Mouse (Mus musculus): ENCODE measurements at regions not wholly inside any gene's neighbourhood (a gene's known extent, or its start where the extent isn't known, plus 50 kb on each side); places are given as distances from the start of the nearest gene placed in this dataset.

DNA sequence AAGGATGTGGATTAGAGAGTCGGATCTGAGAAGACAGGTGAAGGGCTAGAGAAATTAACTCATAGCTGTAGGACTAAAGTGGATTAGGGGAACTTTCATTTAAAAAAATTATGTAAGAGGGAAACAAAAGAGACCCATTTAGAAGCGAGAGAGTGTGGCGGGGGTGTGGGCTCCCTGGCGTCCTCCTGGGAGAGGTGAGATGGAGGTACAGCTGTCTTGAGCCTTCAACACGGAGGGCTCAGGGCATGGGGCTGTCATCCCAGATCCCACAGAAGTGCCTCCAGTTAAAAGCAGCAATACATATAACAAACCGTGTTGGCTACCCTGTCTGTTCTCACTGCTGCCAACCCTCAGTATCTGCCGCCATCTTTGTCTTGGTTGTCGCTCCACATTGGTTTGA lies 284.6 kb upstream of the Prickle1 start:
- no peak for DNase-seq (ENCODE audit: low spot score in 2 of 2)

DNA sequence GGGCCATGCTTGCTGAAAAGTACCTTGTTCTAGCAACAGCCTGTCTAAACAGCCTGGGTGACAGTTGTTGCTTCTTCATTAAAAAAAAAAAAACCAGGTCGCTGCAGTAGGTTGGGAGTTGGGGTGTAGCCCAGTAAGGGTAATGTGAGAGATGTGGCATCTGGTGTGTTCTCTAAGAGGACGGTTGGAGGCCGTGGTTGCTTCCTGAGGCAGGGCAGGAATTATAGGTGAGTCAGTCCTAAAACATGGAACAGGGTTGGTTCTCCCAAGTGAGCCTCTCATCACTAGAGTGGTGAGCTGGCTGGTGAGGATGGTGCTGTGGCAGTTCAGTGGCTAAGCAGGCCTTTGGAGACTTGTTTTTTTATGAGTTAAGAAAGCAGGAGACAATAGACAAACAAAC lies 283.3 kb upstream of the Prickle1 start:
- no peak for DNase-seq (ENCODE audit: low spot score in 2 of 2)

DNA sequence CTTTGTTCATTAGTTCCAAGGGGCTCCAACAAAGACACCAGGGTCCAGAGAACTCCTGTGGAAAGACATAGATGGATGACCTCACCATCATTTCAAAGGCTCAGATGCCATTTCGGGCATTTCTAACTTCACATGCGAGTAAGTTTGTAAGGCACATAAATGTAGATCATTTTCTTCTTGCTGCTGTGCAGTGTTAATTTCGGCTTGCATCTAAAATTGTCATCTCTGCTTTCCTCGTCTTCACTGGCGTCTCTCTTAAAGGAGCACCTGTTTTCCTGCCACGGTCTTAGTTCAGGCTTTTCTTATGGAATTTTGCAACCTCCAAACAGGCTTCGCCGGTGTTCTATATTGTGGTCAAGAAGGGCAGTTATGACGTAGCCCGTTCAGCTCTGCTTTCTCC lies 280.6 kb upstream of the Prickle1 start:
- no peak for DNase-seq (ENCODE audit: low spot score in 2 of 2)

DNA sequence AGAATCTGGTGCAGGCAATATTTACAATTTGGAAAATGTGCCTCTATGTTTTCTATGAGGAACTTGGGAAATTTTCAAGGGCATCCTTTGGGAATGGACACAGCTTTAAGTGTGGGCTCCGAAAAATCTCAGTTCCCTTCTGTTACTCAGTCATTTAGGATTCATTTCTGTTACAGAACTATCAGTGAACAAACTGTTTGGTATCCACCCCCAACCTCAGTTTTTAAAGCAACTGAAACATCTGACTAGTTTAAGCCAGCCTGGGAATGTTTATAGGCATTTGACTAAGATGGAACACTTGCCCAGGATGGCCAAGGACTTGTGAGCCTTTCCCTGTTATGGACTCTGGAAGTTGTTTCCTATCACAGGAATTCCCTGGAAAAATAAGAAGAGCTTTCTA lies 280.0 kb upstream of the Prickle1 start:
- no peak for DNase-seq (ENCODE audit: low spot score in 2 of 2)

DNA sequence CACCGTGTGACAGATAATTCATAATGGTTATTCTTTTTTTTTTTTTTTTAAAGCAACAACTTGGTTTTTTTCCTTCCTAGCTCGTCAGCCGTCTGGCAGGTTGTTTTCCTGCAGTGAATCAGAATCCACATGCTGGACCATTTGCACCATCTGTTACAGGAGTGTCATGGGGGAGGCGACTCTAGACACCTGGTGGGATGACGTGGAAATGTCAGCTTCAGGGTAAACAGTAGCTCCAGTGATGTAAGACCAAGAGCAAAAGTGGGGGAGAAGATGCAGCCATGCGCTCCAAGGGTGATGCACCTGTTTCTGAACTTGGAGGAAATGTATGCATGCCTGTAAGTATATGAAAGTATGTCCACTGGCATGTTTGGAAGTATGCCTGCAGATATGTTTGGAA lies 278.5 kb upstream of the Prickle1 start:
- no peak for DNase-seq (ENCODE audit: low spot score in 2 of 2)

DNA sequence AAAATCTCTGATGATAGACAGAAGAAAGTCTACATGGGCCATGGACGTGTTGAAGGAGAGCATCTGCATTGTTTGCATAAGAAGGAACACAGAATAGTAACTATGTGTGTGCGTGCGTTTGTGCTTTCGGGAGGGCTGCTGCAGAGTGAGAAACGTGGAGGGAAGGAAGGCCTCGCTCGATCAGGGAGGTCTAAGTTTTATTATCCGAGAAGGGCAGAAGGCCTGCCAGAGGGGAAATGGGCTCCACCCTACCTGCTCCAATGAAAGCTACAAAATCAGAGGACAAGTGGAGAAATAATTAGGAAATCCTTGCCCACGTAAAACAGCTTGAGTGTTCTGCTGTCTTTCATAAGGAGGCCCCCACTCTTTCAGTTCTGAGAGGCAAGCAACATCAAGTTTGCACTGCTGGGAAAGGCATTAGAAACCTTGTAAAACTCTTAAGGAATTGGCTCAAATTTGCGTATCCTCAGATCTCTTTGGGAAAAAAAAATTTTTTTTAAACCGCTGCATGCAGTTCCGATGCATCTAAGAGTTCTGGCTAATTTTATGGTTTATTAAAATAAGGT lies 261.7 kb upstream of the Prickle1 start:
- DNase-seq (ENCODE audit: low spot score in 2 of 2): no peak

DNA sequence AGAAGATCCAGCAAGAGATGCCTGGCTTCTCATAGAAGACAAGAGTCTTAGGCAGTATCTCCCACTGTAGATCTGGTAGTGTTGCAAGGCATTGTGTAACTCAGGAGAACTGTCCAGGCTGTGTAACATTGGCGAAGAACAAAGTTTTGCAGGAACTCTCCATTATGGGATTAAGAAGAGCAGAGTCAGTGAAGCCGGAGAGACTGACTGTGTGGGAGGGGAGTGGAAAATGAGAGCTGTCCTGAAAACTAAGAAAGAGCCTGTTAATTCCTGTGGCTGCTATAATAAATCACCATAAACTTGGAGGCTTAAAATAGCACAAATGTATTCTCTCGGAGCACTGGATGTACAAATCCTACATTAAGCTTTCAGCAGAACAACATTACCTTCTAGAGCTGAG lies 257.5 kb upstream of the Prickle1 start:
- DNase-seq (ENCODE audit: low spot score in 2 of 2): no peak

DNA sequence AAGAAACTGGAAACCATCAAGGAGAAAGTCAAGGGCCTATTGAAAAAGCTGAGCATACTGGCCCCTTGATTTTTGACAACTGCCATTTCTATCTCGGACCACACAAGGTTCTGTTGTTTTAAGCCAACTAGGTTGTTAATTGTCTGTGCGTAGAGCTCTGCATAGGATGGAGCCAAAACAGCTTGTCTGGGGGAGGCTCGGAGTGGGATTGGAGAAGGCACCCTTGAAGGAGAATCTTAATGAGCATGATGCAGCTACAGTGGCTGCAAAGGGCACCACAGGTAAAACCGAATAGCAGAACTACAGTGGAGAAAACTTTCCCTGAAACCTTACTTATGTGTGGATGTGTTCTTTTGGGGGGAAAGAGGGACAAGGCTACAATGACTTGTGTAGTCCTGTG lies 256.4 kb upstream of the Prickle1 start:
- no peak for DNase-seq (ENCODE audit: low spot score in 2 of 2)

DNA sequence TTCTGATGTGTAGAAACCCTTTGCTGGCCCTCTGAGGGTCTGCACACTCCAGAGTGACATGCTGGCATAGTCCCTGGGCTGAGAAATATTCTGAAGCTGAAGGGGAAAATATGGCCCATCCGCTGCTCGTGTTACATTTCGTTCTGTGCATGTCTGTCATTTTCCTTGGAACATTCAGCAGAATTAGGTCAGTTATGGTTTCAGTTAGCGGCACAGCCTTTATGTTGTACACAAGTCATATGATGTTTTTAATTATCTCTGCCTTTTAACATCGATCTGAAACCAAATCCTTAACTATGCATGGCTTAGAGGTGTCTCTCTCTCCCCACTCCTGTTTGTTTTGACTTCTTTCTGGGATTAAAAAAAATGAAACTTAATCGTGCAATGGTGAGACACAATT lies 254.7 kb upstream of the Prickle1 start:
- no peak for DNase-seq (ENCODE audit: low spot score in 2 of 2)

DNA sequence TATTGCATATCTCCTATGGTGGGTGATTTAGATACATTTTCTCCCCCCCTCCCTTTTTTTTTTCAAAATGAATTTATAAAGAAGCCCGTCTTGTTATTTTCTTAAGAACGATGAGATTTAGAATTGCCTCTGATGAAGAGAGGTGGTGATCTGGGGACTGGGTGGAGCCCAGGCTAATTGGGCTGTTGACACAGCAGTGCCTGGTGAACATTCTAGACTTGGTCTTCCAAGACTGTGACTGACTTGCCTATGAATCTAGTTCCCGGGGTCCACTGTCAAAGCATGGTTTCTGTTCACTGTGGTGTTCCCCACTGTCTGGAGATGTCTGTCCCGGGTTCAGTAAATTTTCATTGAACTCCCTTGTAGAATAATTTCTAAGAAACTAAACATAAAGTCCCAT lies 253.1 kb upstream of the Prickle1 start:
- no peak for DNase-seq (ENCODE audit: low spot score in 2 of 2)

DNA sequence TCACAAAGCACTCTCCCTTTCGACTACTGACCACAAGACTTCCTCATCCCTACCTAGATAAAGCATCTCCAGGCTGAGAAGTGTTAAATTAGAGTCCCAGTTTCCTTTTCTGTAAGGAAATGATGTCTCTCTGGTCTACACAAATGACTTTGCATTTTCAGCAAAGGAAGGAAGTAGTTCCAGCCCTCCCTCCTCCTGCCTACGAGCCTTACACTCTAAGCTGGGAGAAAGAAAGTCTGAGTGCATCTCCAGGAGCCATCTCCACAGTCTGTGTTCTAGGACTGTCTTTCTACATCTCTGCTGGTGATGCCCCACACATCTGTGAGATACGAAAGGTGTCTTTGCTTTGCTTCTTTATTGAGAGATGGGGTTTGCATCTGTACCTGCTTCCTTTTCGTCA lies 251.1 kb upstream of the Prickle1 start:
- DNase-seq (ENCODE audit: low spot score in 2 of 2): no peak

DNA sequence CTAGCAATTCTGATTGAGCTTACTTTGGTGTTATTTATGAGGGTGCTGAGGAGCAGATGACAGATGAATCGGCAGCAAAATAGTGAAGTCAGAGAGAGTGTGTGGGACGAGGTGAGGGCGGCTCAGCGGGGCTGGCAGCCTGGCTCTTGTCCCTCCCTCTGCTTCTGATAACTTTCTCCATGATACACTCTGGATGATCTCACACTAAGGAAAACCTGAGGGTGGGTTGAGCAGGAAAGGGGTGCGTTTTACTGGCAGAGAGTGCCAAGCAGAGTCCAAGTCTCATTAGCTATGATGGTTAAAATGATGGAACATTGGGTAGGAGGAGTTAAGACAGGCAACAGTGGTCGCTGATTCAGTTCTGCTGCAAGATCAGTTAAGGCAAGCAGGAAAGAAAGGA lies 250.1 kb upstream of the Prickle1 start:
- DNase-seq (ENCODE audit: low spot score in 2 of 2): no peak

DNA sequence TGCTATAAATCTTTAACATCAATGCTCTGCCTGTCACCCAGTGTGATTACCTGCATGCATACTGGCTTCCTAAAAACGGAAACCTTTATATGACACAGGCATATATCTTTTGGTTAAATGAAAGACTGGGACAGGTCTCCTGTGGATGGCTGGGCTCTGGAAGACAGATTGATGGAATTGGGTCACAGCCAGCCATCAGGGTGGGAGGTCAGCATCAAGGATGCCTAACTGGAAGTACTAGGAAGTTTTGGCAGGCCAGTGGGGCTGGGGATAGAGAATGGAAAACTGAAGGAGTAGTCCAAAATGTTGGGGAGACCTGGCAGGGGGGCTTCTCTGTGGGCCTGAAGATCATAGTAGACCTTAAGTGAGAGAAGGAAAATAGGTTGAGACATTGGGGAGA lies 237.3 kb upstream of the Prickle1 start:
- no peak for DNase-seq (ENCODE audit: low spot score in 2 of 2)

DNA sequence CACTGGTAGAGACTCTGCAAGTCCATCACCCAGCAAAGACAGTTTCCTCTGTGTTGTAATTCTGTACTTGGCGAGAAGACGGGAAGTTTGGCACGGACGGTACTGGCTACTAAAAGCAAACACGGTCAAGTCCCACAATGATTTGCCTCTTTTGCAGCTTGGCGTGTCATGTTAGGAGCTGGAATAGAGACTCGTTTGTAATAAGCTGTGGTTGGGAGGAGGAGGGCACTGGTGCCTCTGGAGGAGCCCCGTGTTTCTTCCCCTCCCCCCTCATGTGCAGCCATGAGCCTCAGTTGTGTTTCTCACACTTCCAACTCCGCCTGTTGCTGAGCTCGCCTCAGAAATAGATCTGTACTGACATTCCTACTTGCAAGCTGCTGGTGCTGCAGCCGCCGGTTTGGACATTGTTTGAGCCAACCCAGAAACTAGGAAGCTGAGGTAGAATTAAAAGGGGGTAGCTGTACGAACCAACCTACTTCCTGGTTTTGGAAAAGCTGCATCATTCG lies 236.8 kb upstream of the Prickle1 start:
- no peak for DNase-seq (ENCODE audit: low spot score in 2 of 2)

DNA sequence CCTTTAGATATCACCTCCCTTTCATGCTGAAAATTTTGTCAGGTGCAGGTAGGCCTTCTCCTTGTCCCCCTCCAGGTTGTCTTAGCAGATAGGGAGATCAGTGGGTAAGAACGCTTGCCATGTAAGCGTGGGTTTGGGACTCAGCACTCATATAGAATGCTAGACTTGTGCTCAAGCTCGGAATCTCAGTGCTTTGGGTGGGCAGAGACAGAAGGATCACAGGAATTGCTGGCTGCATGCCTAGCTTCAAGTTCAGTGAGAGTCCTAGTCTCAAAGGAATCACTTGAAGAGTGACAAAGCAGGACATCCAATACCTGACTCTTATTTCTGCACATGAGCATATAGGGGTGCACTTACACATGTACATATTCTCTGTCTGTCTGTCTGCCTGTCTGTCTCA lies 235.5 kb upstream of the Prickle1 start:
- no peak for DNase-seq (ENCODE audit: low spot score in 2 of 2)

DNA sequence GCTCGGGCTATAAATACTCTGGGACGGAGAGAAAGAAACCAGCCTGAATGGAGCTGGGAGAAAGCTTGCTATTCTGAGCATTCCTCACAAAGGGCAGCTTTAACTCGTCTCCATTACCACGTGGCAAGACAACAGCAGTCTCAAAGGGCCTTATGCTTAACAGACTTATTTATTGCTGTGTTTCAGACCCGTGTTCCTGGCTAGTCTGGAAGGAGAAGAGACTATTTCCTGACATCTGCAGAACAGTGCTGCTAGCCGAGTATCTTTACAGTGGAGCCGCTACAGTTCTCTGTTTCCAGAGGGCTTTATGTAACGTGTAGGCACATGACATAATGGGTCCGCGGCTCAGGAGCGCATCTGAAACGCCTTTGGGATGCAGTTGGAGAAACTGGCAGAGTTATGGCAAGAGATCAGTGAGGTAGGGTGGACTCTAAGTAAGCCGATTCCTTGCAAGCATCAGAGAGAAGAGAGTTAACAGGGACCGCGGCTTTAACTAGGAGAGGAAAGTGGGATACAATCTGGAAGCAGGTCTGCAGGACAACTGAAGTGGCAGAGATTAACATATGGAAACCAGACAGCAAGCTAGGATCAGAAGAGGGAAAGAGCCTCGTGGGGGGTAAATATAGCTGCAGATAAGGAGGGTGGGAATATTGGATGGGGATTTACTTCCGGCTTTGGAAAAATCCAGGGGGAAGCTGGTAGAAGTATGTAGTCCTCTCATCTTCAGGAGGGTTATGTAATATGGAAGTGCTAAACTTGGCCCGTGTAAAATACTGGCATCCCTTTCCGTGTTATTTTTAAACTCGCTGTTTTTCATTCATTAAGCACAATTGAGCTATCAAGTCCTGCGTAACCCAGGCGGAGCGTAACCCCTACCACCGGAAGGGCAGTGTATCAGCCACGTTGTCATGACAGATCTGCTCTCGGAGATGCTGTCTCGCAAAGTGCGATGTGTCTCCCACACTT lies 229.3 kb upstream of the Prickle1 start:
- no peak for DNase-seq (ENCODE audit: low spot score in 2 of 2)

DNA sequence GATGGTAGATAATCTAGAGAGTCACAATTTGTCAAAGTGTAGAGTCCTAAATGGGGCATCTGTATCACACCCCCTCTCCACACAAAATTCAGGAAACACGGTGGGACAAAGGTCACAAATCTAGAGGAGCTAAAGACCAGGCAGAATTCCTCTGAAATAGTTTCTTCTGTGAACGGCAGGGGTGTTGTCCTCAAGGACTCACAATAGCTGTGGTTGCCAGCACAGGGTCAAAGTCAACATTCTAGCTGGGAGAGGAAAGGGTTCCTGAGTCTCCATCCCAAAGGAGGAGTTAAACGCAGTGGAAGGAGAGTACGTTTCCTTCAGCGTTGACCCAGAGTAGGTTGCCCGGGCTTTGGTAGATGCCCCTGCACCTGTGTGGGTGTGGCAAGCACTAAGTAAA lies 225.5 kb upstream of the Prickle1 start:
- DNase-seq (ENCODE audit: low spot score in 2 of 2): no peak

DNA sequence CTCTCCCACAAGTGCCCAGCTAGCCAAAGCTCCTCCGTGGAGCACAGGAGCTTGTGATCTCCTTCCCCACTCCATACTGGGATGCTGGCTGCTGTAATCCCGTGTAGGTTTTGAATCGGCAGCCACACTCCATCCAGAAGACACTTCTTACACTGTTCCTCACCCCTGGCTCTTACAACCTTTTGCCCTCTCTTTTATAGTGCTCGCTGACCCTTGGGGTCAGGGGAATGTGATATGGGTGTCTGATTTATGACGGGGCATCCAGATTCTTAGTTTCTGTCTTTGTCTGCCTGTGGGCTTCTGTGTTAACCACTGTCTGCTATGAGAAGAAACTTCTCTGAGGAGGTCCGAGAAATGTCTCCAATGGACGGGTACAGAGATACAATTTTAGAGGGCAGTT lies 216.3 kb upstream of the Prickle1 start:
- DNase-seq (ENCODE audit: low spot score in 2 of 2): no peak

DNA sequence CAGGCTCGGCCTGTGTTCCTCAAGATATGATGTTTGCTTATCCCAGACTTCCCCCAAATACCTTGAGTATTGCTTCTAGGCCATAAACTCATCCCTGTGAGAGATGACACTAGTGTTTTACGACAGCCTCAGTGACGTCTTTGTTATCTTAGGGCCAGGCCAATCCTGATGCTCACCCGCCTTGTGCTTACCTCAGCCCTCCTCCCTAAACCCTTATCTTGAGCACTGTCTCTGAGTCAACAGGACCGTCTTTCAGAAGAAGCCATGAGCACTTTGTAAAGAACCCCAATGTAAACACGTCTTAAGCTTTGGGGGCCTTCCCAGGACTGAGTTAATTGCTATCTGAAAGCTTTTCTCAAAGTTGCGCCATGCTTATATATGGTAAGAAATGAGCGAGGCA lies 212.3 kb upstream of the Prickle1 start:
- DNase-seq (ENCODE audit: low spot score in 2 of 2): no peak

DNA sequence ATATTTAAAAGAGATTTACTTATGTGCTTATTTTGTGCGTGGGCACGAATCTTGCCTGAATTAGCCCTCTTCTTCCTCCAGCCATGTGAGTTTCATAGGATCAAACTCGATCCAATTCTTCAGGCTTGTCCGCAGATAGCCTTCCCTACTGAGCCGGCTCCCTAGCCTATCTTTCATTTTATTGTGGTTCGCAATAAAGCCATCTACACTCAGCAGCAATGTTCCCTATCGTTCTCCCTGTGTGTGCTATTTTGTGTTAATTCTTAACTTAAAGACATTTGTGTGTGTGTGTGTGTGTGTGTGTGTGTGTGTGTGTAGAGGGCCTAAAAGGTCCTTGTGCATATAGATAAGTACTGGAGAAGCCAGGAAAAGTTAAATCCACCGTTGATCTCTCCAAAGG lies 211.8 kb upstream of the Prickle1 start:
- DNase-seq (ENCODE audit: low spot score in 2 of 2): no peak

DNA sequence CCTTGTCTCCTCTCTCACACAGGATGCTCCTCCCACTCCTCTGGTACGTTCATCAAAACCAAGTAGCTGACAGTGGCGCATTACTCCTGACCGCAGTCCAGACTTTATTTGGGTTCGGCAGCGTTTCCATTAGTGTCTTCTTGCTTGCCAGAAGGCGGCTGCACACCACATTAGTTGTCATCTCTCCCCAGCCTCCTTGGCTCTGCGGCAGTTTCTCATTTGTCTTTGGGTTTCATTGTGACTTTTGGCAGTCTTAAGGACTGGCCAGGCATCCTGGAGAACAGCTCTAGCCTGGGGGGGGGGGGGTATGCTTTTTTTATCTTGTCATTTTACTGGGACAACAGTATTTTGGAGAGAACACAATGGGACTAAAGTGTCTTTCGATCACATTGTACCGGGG lies 209.0 kb upstream of the Prickle1 start:
- DNase-seq (ENCODE audit: low spot score in 2 of 2): no peak

DNA sequence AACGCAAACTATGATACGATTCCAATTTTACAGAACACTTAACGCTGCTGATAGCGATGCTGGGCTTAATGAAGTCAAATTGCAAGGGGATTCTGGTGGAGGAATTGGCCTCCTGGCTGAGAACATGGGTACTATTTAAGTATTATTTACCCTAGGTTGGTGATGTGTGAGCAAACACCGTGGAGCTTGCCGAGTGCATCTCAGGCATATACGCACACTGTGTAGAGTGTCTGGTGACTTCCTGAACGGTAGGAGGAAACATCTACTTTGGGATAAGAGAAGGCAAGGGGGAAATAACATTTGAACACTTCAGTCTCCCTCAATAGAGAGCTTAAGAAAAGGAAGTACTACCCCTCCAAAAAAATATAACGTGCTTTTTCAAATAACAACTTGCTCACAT lies 194.8 kb upstream of the Prickle1 start:
- DNase-seq (ENCODE audit: low spot score in 2 of 2): no peak

DNA sequence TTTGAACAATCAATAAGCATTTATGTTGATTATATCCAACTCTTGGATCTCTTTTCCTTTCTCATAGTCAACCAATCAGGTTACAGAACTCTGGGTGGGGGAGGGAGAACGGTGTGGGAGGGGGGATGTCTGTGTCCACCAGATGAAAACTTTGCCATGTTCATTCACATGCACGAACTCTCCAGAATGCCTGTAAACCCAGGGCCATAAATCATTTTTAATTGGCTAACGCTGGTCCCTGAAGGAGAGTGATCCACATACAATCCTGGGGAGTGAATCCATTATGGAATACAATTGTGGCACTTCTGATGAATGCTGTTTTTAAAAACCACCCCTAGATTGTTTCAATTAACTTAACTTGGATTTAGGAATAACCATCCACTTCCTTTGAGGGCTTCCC lies 194.1 kb upstream of the Prickle1 start:
- no peak for DNase-seq (ENCODE audit: low spot score in 2 of 2)
